Mouse (Mus musculus) thymus, adult 2 months (tissue): Measurements from ENCODE around the gene Svop. TPM values are rescaled to one million over a fixed set of nuclear protein-coding genes. Genes with fewer than 3 reads are reported as not detected.

ENCODE experiments used
- DNase-seq: peaks from one replicate; pipeline ENCODE4 v3.0.0; 2021
- H3K27ac ChIP-seq: fragments of 200-500 bp; 2 replicates; pipeline ENCODE4 v1.5.1; 2012; ENCODE audit warnings: low read length, control low read depth; ENCODE audit not compliant: control insufficient read depth, insufficient read depth
- H3K27me3 ChIP-seq: fragments of 200-500 bp; 2 replicates; pipeline ENCODE4 v1.6.1; 2012; ENCODE audit warnings: mild to moderate bottlenecking, low read length, moderate library complexity, mixed read lengths; ENCODE audit not compliant: control insufficient read depth, insufficient read depth
- H3K36me3 ChIP-seq: fragments of 200-500 bp; 2 replicates; pipeline ENCODE4 v1.6.1; 2012; ENCODE audit warnings: mild to moderate bottlenecking, low read length, moderate library complexity; ENCODE audit not compliant: control insufficient read depth, insufficient read depth
- H3K4me1 ChIP-seq: fragments of 200-500 bp; replicated peaks from 2 replicates; pipeline ENCODE4 v1.6.1; 2012; ENCODE audit warnings: low read length; ENCODE audit not compliant: control insufficient read depth, insufficient read depth
- H3K4me3 ChIP-seq: fragments of 200-500 bp; 2 replicates; pipeline ENCODE4 v1.5.1; 2012; ENCODE audit warnings: mild to moderate bottlenecking, low read length, control low read depth, moderate library complexity; ENCODE audit not compliant: control insufficient read depth, insufficient read depth
- CTCF ChIP-seq: fragments of 200-500 bp; IDR thresholded peaks from 2 replicates; pipeline ENCODE4 v1.5.1; 2012; ENCODE audit warnings: mild to moderate bottlenecking, control low read depth, low read length, moderate library complexity, borderline replicate concordance; ENCODE audit not compliant: control insufficient read depth, poor library complexity, insufficient read depth; ENCODE audit errors: extremely low read depth
- POLR2A ChIP-seq: fragments of 200-500 bp; IDR thresholded peaks from 2 replicates; pipeline ENCODE4 v1.6.1; 2012; ENCODE audit warnings: mild to moderate bottlenecking, low read length, control low read depth, moderate library complexity; ENCODE audit not compliant: control insufficient read depth, poor library complexity, insufficient read depth; ENCODE audit errors: extremely low read depth
- WGBS: fragments of 180-500 bp; shearing (Covaris S2); methylation state at CpG from one replicate; pipeline ENCODE4 v1.1.7; 2018; 5-methylcytosine and 5-hydroxymethylcytosine counted together
- polyA plus RNA-seq: library from polyadenylated mRNA; depleted of rRNA; stranded (reverse); fragments of >200 nt; gene quantifications from 2 replicates; pipeline ENCODE4 v1.2.3, GENCODE M21; 2012

Svop gene
- polyA plus RNA-seq, 1 experiment, result 0.05 TPM

- H3K4me3 ChIP-seq, result no peak overlapping the region
- WGBS, result 82% methylated on average over 2 of the region's 2 CpGs
- DNase-seq, result no peak
- no peaks in the 10 kb centered on the region; the same call in 1 of the 2 replicates for H3K4me1 ChIP-seq
- TF ChIP-seq POLR2A, result no peak
- TF ChIP-seq CTCF, result no peak
- H3K27me3 ChIP-seq, result no peaks in the 10 kb centered on the region
- no peaks in the 10 kb centered on the region for H3K36me3 ChIP-seq
- no peak overlapping the region for H3K27ac ChIP-seq
These were observed 105.6 kb downstream of the Svop start for GRCm38 (mm10) chr5:113985737-113986136.

- WGBS, result 94% methylated on average over 13 of the region's 13 CpGs
- no peak for DNase-seq
These were observed 107.2 kb downstream of the Svop start for GRCm38 (mm10) chr5:113984025-113984740.

GRCm38 (mm10) chr5:113983541-113983940 is 107.8 kb downstream of the Svop start:
- Histone ChIP-seq H3K27me3 (no peaks in the 10 kb centered on the region), H3K4me1 (no peaks in the 10 kb centered on the region; the same call in 1 of the 2 replicates), H3K36me3 (no peaks in the 10 kb centered on the region), H3K4me3 (no peak overlapping the region), H3K27ac (no peak overlapping the region)
- 87% methylated on average over 6 of the region's 6 CpGs for WGBS
- TF ChIP-seq CTCF, result no peak
- TF ChIP-seq POLR2A, result no peak
- DNase-seq, result no peak

More at GRCm38 (mm10) chr5:113984025-113984740, 107.2 kb downstream of the Svop start:
- Histone ChIP-seq H3K4me3 (no peak overlapping the region), H3K27ac (no peak overlapping the region), H3K36me3 (no peaks in the 10 kb centered on the region), H3K4me1 (no peaks in the 10 kb centered on the region; the same call in 1 of the 2 replicates), H3K27me3 (no peaks in the 10 kb centered on the region)
- TF ChIP-seq CTCF, result no peak
- no peak for TF ChIP-seq POLR2A

GRCm38 (mm10) chr5:113981843-113982242 is 109.5 kb downstream of the Svop start:
- no peak for DNase-seq
- Histone ChIP-seq H3K4me1 (no peaks in the 10 kb centered on the region; the same call in 1 of the 2 replicates), H3K27me3 (no peaks in the 10 kb centered on the region), H3K4me3 (no peak overlapping the region), H3K27ac (no peak overlapping the region), H3K36me3 (no peaks in the 10 kb centered on the region)
- WGBS, result 93% methylated on average over 8 of the region's 8 CpGs
- TF ChIP-seq POLR2A (no peak), CTCF (no peak)

GRCm38 (mm10) chr5:113981171-113981570 is 110.2 kb downstream of the Svop start:
- H3K27ac ChIP-seq, result no peak overlapping the region
- DNase-seq, result no peak
- H3K4me3 ChIP-seq, result no peak overlapping the region
- no peak for TF ChIP-seq CTCF
- no peak for TF ChIP-seq POLR2A
- WGBS, result 65% methylated on average over 6 of the region's 6 CpGs
- no peaks in the 10 kb centered on the region for H3K27me3 ChIP-seq
- H3K36me3 ChIP-seq, result no peaks in the 10 kb centered on the region
- H3K4me1 ChIP-seq, result no peaks in the 10 kb centered on the region; the same call in 1 of the 2 replicates

- Histone ChIP-seq H3K27me3 (no peaks in the 10 kb centered on the region), H3K27ac (no peak overlapping the region), H3K36me3 (no peaks in the 10 kb centered on the region), H3K4me1 (peaks cover 3% of the 10 kb centered on the region; the same call in 1 of the 2 replicates), H3K4me3 (no peak overlapping the region)
- 31% methylated on average over 1 of the region's 1 CpGs for WGBS
- no peak for TF ChIP-seq POLR2A
- TF ChIP-seq CTCF, result no peak
- DNase-seq, result no peak
These were observed 110.9 kb downstream of the Svop start for GRCm38 (mm10) chr5:113980511-113980910.
